Mouse (Mus musculus): ENCODE data around the gene Eef1akmt3. TPM values are rescaled to one million over a fixed set of nuclear protein-coding genes. Genes with fewer than 3 reads are reported as not detected.
A peak's percentile ranks its signal among the peaks of the same experiment; 100 is the strongest.

The Eef1akmt3 gene
- polyA plus RNA-seq, 2 experiments = 0.04 to 0.09 TPM

GRCm38 (mm10) chr10:127083292-127083914 lies 42.1 kb upstream of the Eef1akmt3 start:
- TF ChIP-seq EP300 (IDR thresholded peaks at IDR 0.05; ENCODE audit: low read depth) (no peak), CTCF (IDR thresholded peaks at IDR 0.05; ENCODE audit: low read depth) (no peak)
- H3K27ac ChIP-seq = no peak overlapping the region
- DNase-seq (ENCODE audit: low read depth in 3 of 3, low spot score in 3 of 3) = no peak
- H3K36me3 ChIP-seq (replicated peaks; ENCODE audit: control insufficient read depth, insufficient read depth, low read depth) = no peaks in the 10 kb centered on the region
- H3K4me3 ChIP-seq (ENCODE audit: insufficient read depth in 1 of 2, low read depth in 2 of 2, low read length in 2 of 2) = no peak overlapping the region
- H3K9ac ChIP-seq (replicated peaks) = no peak overlapping the region
- H3K4me2 ChIP-seq (ENCODE audit: low read depth) = no peak overlapping the region
- 59% methylated on average over 8 of the region's 8 CpGs for WGBS (ENCODE audit: insufficient replicate concordance)
- ATAC-seq (ENCODE audit: insufficient read depth) = no peak
- H3K27me3 ChIP-seq (ENCODE audit: control insufficient read depth, insufficient read depth, low read length) = peaks cover 35% of the 10 kb centered on the region
- no peaks in the 10 kb centered on the region for H3K9me3 ChIP-seq (ENCODE audit: control insufficient read depth, low read length)
- H3K4me1 ChIP-seq (replicated peaks; ENCODE audit: control insufficient read depth in 2 of 2, insufficient read depth in 2 of 2, low read length in 1 of 2) = peaks cover 0 to 2% of the 10 kb centered on the region in 2 experiments; a peak in 2 of 4 replicates

DNA sequence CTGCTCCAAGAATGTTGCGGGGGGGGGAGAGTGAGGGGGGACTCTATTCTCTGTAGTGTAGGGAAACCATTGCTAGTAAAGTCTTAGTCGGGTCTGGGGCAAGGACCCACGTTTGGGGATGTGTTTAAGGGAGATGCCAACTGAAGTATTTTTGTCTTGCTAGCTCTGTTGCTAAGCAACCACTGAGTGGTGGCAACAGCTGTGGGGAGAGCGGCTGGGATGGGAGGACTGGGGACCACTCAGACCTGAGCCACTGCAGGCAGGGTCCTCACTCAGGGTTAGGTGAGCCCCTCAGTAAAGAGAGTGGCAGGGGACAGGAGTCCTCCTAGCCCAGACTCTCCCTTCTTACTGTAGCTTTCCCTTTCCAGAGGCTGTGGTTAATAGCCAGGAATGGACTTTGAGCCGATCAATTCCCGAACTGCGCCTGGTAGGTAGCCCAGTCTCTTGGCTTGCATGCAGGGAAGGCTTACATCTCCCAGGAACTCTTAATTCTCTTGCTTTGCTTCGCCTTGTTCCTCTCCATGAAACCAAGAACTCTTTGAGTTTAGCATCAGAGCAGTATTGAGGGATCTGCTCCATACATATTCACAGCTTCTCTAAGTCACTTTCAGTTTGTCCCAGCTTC lies 40.8 kb upstream of the Eef1akmt3 start:
- Histone ChIP-seq H3K4me2 (ENCODE audit: low read depth) (peak overlapping the region; percentile 18; the same call in 1 of the 2 replicates), H3K9ac (replicated peaks) (no peak overlapping the region), H3K36me3 (replicated peaks; ENCODE audit: control insufficient read depth, insufficient read depth, low read depth) (no peaks in the 10 kb centered on the region), H3K9me3 (ENCODE audit: control insufficient read depth, low read length) (no peaks in the 10 kb centered on the region), H3K4me1 (replicated peaks; ENCODE audit: control insufficient read depth in 2 of 2, insufficient read depth in 2 of 2, low read length in 1 of 2) (peaks cover 0 to 2% of the 10 kb centered on the region in 2 experiments; a peak in 2 of 4 replicates), H3K27me3 (ENCODE audit: control insufficient read depth, insufficient read depth, low read length) (peaks cover 38% of the 10 kb centered on the region), H3K27ac (no peak overlapping the region), H3K4me3 (ENCODE audit: insufficient read depth in 1 of 2, low read depth in 2 of 2, low read length in 2 of 2) (no peak overlapping the region)
- no peak for DNase-seq (ENCODE audit: low read depth in 3 of 3, low spot score in 3 of 3)
- no peak for ATAC-seq (ENCODE audit: insufficient read depth)
- WGBS (ENCODE audit: insufficient replicate concordance) = 56% methylated on average over 8 of the region's 8 CpGs
- TF ChIP-seq CTCF (IDR thresholded peaks at IDR 0.05; ENCODE audit: low read depth) (no peak), EP300 (IDR thresholded peaks at IDR 0.05; ENCODE audit: low read depth) (no peak)

- TF ChIP-seq EP300 (IDR thresholded peaks at IDR 0.05; ENCODE audit: low read depth) = no peak
- TF ChIP-seq CTCF (IDR thresholded peaks at IDR 0.05; ENCODE audit: low read depth) = no peak
- no peak for ATAC-seq (ENCODE audit: insufficient read depth)
- H3K36me3 ChIP-seq (replicated peaks; ENCODE audit: control insufficient read depth, insufficient read depth, low read depth) = no peaks in the 10 kb centered on the region
- H3K4me3 ChIP-seq (ENCODE audit: insufficient read depth in 1 of 2, low read depth in 2 of 2, low read length in 2 of 2) = no peak overlapping the region; a peak in 1 of 4 replicates
- H3K27me3 ChIP-seq (ENCODE audit: control insufficient read depth, insufficient read depth, low read length) = peaks cover 38% of the 10 kb centered on the region
- H3K9ac ChIP-seq (replicated peaks) = no peak overlapping the region
- DNase-seq (ENCODE audit: low read depth in 3 of 3, low spot score in 3 of 3) = no peak
- 27% methylated on average over 48 of the region's 48 CpGs for WGBS (ENCODE audit: insufficient replicate concordance)
- peak overlapping the region; percentile 44 for H3K4me2 ChIP-seq (ENCODE audit: low read depth)
- peaks cover 2 to 7% of the 10 kb centered on the region in 2 experiments; a peak in 3 of 4 replicates for H3K4me1 ChIP-seq (replicated peaks; ENCODE audit: control insufficient read depth in 2 of 2, insufficient read depth in 2 of 2, low read length in 1 of 2)
- no peaks in the 10 kb centered on the region for H3K9me3 ChIP-seq (ENCODE audit: control insufficient read depth, low read length)
- no peak overlapping the region for H3K27ac ChIP-seq
These were observed 39.8 kb upstream of the Eef1akmt3 start for GRCm38 (mm10) chr10:127080901-127081780.

GRCm38 (mm10) chr10:127079665-127080391 lies 38.5 kb upstream of the Eef1akmt3 start:
- DNase-seq (ENCODE audit: low read depth in 3 of 3, low spot score in 3 of 3) (no peak), ATAC-seq (ENCODE audit: insufficient read depth) (no peak)
- TF ChIP-seq CTCF (IDR thresholded peaks at IDR 0.05; ENCODE audit: low read depth) (0 out of 2 replicates have a peak, but pooled peaks have one; percentile 5), EP300 (IDR thresholded peaks at IDR 0.05; ENCODE audit: low read depth) (no peak)
- peak overlapping the region; percentile 53 for H3K4me2 ChIP-seq (ENCODE audit: low read depth)
- 38% methylated on average over 70 of the region's 70 CpGs for WGBS (ENCODE audit: insufficient replicate concordance)
- H3K9ac ChIP-seq (replicated peaks) = no peak overlapping the region
- no peaks in the 10 kb centered on the region for H3K36me3 ChIP-seq (replicated peaks; ENCODE audit: control insufficient read depth, insufficient read depth, low read depth)
- peaks cover 38% of the 10 kb centered on the region for H3K27me3 ChIP-seq (ENCODE audit: control insufficient read depth, insufficient read depth, low read length)
- H3K4me1 ChIP-seq (replicated peaks; ENCODE audit: control insufficient read depth in 2 of 2, insufficient read depth in 2 of 2, low read length in 1 of 2) = peaks cover 2 to 7% of the 10 kb centered on the region in 2 experiments; a peak in 3 of 4 replicates
- H3K9me3 ChIP-seq (ENCODE audit: control insufficient read depth, low read length) = no peaks in the 10 kb centered on the region
- peak overlapping the region in 1 of 2 experiments; percentile 35; a peak in 3 of 4 replicates for H3K4me3 ChIP-seq (ENCODE audit: insufficient read depth in 1 of 2, low read depth in 2 of 2, low read length in 2 of 2)
- no peak overlapping the region for H3K27ac ChIP-seq

Measured in liver, embryonic 14.5 days (tissue).